9 mouse cellular contexts compared by ENCODE assay signal in genomic region chr2:11332469-11332868, GRCm38 (mm10).
DNase-seq lines count a peak whose midpoint lies in the region; ATAC-seq lines count a peak whose summit lies in the region.
"Had no signal": no experiment of that assay in that cellular context is flagged by ENCODE, and none has a peak within 500 bp of the region (broad histone marks: within the 10 kb centered on the region; RNA-seq: fewer than 3 reads in every experiment).

No protein-coding gene starts in this region.

- H3K4me2 ChIP-seq in hindbrain, embryonic 13.5 days, result no peak overlapping the region
- H3K4me2 ChIP-seq: heart, embryonic 11.5 days had no signal

- ATAC-seq in hematopoietic stem cell, adult 5-6 weeks (replicated peaks in 1 of 2; ENCODE audit: insufficient read depth in 1 of 2, low FRiP score in 2 of 2, low TSS enrichment in 1 of 2, low read depth in 1 of 2, poor library complexity in 2 of 2, severe bottlenecking in 2 of 2), result peak; percentile 59 to 68
- ATAC-seq in hindbrain, embryonic 13.5 days (ENCODE audit: low FRiP score), result no peak

- H3K27me3 ChIP-seq in hindbrain, embryonic 13.5 days, result no peaks in the 10 kb centered on the region

- H3K27ac ChIP-seq in hindbrain, embryonic 13.5 days, result no peak overlapping the region

- H3K4me1 ChIP-seq in hindbrain, embryonic 13.5 days (replicated peaks), result no peaks in the 10 kb centered on the region

- no peaks in the 10 kb centered on the region for H3K9me3 ChIP-seq in hindbrain, embryonic 13.5 days

- DNase-seq in spleen, adult 18-20 months, result peak; percentile 19 to 35
- DNase-seq in spleen, adult 12 weeks (ENCODE audit: low spot score), result no peak
- DNase-seq in lung, postnatal 36 days, result peak; percentile 64
- DNase-seq in thymus, postnatal 14 days, result peak; percentile 33
- no peak for DNase-seq in kidney, postnatal 4 days
- no peak for DNase-seq in retina, postnatal 1 day

- no peak overlapping the region for H3K9ac ChIP-seq in hindbrain, embryonic 13.5 days

- H3K36me3 ChIP-seq in hindbrain, embryonic 13.5 days, result no peaks in the 10 kb centered on the region

- 84% methylated on average over 4 of the region's 4 CpGs for WGBS in hindbrain, embryonic 13.5 days

- H3K4me3 ChIP-seq in hindbrain, embryonic 13.5 days, result no peak overlapping the region

Comparison
In these comparisons a context has a peak if more than half of its experiments do, and no peak if none do; other contexts are left out.
1. DNase-seq: peak in spleen, adult 18-20 months (2 of 2), lung, postnatal 36 days (single experiment) and thymus, postnatal 14 days (single experiment); none in spleen, adult 12 weeks (single experiment), kidney, postnatal 4 days (0 of 2) and retina, postnatal 1 day (single experiment).